Mouse (Mus musculus): ENCODE data around the gene Pmvk. TPM values are rescaled to one million over a fixed set of nuclear protein-coding genes. Genes with fewer than 3 reads are reported as not detected.

Gene Pmvk
- polyA plus RNA-seq, 1 experiment from 2014 or later: 27.7 TPM

DNA sequence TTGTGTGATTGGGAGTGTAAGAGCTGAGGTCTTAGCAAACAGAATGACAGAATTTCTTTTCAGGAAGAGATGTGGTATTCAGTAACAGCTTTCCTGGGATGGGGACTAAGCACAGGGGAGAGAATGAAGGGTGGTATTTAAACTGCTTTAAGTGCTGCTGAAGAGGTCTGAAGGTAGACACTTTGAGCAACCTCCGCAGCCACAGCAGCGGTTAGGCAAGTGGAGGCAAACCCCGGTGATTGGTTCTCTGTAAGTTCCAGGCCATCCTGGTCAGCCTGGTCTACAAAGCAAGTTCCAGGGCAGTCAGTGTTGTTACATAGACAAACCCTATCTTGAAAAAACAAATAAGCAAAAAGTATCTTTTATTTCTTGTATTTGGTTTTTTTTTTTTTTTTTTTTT, 34.4 kb upstream of the Pmvk start:
- 17% methylated on average over 3 of the region's 3 CpGs for WGBS
- H3K4me1 ChIP-seq (replicated peaks; ENCODE audit: control insufficient read depth, insufficient read depth, low read length): peaks cover 9% of the 10 kb centered on the region

DNA sequence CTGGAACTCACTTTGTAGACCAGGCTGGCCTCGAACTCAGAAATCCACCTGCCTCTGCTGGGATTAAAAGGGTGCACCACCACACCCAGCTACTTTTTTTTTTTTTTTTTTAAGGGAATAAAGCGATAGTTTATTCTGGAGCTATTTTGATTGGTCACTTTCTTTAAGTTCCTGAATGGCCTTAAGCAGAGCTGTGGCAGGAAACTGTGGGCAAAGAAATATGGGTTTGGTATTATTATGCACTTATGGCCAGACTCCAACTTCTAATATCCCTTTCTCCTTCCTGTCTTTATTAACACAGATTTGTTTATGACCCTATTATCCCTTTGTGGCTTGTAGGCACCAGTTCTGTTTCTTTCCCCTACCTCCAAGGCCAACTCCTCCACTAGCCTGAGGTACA, 33.9 kb upstream of the Pmvk start:
- Histone ChIP-seq H3K27me3 (replicated peaks; ENCODE audit: control insufficient read depth, insufficient read depth, low read length) (no peaks in the 10 kb centered on the region), H3K4me2 (replicated peaks; ENCODE audit: low read depth) (peak overlapping the region; percentile 86), H3K36me3 (ENCODE audit: control insufficient read depth, insufficient read depth) (peaks cover 30% of the 10 kb centered on the region), H3K9me3 (ENCODE audit: control insufficient read depth) (no peaks in the 10 kb centered on the region), H3K4me3 (ENCODE audit: low read depth, low read length) (no peak overlapping the region), H3K4me1 (replicated peaks; ENCODE audit: control insufficient read depth, insufficient read depth, low read length) (peaks cover 9% of the 10 kb centered on the region), H3K27ac (ENCODE audit: low read depth, low read length) (peak overlapping the region; percentile 62), H3K9ac (ENCODE audit: low read depth, low read length) (no peak overlapping the region)
- TF ChIP-seq CTCF (IDR thresholded peaks at IDR 0.05; ENCODE audit: low read depth): no peak
- 44% methylated on average over 2 of the region's 2 CpGs for WGBS
- no peak for ATAC-seq

More for the DNA sequence above, 34.4 kb upstream of the Pmvk start:
- peaks cover 30% of the 10 kb centered on the region for H3K36me3 ChIP-seq (ENCODE audit: control insufficient read depth, insufficient read depth)
- ATAC-seq: no peak
- no peaks in the 10 kb centered on the region for H3K9me3 ChIP-seq (ENCODE audit: control insufficient read depth)
- peak overlapping the region; percentile 97 for H3K27ac ChIP-seq (ENCODE audit: low read depth, low read length)
- no peak for TF ChIP-seq CTCF (IDR thresholded peaks at IDR 0.05; ENCODE audit: low read depth)
- peak overlapping the region; percentile 76 for H3K4me3 ChIP-seq (ENCODE audit: low read depth, low read length)
- no peaks in the 10 kb centered on the region for H3K27me3 ChIP-seq (replicated peaks; ENCODE audit: control insufficient read depth, insufficient read depth, low read length)
- H3K4me2 ChIP-seq (replicated peaks; ENCODE audit: low read depth): peak overlapping the region; percentile 86
- H3K9ac ChIP-seq (ENCODE audit: low read depth, low read length): peak overlapping the region; percentile 83; the same call in 1 of the 2 replicates

DNA sequence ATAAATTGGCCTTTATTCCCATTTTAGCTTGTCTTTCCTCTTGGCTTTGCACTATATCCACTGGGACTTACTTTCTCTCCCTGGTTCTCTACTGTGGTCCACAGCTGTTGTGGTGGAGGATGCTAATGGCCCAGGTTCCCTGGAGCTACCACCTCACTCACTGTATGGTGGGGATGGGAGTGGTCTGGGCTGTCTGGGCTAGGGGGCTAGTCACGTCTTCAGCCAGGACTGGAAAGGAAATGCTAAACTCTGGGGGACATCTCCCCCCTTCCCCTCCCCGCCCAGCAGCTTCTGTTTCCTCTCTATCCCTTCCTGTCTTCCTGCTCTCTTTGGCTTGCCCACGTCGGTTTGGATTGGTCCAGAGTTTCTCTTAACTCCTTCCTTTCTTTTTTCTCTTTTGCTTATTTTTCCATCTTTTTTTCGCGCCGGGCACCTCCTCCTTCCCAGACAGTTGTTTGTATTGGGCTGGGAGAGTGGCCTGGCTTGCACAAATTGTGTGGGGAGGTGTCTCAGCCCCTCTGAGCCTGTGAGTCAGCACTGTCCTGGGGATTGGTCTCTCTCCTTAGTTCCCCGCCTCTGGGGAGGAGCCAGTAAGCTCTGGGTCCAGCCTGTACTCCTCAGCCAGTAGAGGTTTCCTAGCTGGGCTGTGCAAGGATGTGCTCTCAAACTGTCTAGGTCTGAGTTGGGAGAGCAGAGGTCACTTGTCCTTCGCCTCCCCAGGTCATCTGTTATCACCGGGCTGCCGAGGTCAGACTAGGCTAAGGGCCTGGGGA, 33.2 kb upstream of the Pmvk start:
- TF ChIP-seq CTCF (IDR thresholded peaks at IDR 0.05; ENCODE audit: low read depth): no peak
- H3K4me1 ChIP-seq (replicated peaks; ENCODE audit: control insufficient read depth, insufficient read depth, low read length): peaks cover 9% of the 10 kb centered on the region
- peak overlapping the region; percentile 62 for H3K27ac ChIP-seq (ENCODE audit: low read depth, low read length)
- H3K27me3 ChIP-seq (replicated peaks; ENCODE audit: control insufficient read depth, insufficient read depth, low read length): no peaks in the 10 kb centered on the region
- peak overlapping the region; percentile 47 for H3K4me3 ChIP-seq (ENCODE audit: low read depth, low read length)
- peak overlapping the region; percentile 60 for H3K9ac ChIP-seq (ENCODE audit: low read depth, low read length)
- peak overlapping the region; percentile 86 for H3K4me2 ChIP-seq (replicated peaks; ENCODE audit: low read depth)
- no peaks in the 10 kb centered on the region for H3K9me3 ChIP-seq (ENCODE audit: control insufficient read depth)
- 4% methylated on average over 11 of the region's 11 CpGs for WGBS
- ATAC-seq: peak; percentile 29
- peaks cover 23% of the 10 kb centered on the region for H3K36me3 ChIP-seq (ENCODE audit: control insufficient read depth, insufficient read depth)

DNA sequence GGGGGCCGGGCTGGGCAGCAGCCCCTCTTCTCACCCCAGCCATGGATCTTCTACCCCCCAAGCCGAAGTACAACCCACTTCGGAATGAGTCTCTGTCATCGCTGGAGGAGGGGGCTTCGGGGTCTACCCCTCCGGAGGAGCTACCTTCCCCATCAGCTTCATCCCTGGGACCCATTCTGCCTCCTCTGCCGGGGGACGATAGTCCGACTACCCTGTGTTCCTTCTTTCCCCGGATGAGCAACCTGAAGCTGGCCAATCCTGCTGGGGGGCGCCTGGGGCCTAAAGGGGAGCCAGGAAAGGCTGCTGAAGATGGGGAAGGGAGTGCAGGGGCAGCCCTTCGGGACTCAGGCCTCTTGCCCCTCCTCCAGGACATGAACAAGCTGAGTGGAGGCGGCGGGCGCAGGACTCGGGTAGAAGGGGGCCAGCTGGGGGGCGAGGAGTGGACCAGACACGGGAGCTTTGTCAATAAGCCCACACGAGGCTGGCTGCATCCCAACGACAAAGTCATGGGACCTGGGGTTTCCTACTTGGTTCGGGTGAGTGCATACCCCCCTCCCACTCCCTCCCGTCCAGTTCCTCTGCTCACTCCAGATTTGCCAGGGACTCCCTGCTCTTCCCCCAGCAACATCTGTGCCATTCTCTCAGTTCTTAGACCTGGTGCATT, 32.4 kb upstream of the Pmvk start:
- Histone ChIP-seq H3K27ac (ENCODE audit: low read depth, low read length) (no peak overlapping the region), H3K9ac (ENCODE audit: low read depth, low read length) (peak overlapping the region; percentile 60), H3K4me1 (replicated peaks; ENCODE audit: control insufficient read depth, insufficient read depth, low read length) (peaks cover 9% of the 10 kb centered on the region), H3K4me2 (replicated peaks; ENCODE audit: low read depth) (peak overlapping the region; percentile 86), H3K36me3 (ENCODE audit: control insufficient read depth, insufficient read depth) (peaks cover 30% of the 10 kb centered on the region; the same call in 1 of the 2 replicates), H3K27me3 (replicated peaks; ENCODE audit: control insufficient read depth, insufficient read depth, low read length) (no peaks in the 10 kb centered on the region), H3K4me3 (ENCODE audit: low read depth, low read length) (peak overlapping the region; percentile 47), H3K9me3 (ENCODE audit: control insufficient read depth) (no peaks in the 10 kb centered on the region)
- ATAC-seq: no peak
- no peak for TF ChIP-seq CTCF (IDR thresholded peaks at IDR 0.05; ENCODE audit: low read depth)
- 26% methylated on average over 22 of the region's 22 CpGs for WGBS

DNA sequence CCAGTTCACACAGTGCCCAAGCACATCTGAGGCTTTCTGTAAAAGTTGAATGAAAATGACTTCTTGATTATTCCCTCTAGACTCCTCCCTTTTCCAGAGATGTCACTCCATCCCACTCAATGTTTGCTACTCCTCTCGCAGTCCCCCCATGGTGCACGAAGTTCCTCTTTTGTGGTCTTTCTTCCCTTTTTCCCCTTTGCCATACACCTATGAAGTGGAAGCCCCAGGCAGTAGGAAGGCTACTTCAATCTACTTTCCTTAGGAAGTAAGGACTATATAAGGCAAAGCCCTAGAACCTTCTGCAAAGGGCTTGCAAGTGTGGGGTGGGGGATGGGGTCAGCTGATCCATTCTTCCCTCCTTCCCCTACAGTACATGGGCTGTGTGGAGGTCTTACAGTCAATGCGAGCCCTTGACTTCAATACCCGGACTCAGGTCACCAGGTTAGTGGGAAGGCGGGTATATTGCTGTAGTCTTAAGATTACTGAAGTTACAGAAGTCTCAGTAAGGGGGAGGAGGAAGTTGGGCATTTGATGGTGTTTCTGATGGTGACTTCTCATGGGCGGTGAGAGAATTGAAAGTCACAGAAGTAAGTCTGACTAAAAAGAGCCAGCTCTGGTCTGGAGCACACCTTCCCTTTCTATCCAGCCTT, 31.7 kb upstream of the Pmvk start:
- no peaks in the 10 kb centered on the region for H3K9me3 ChIP-seq (ENCODE audit: control insufficient read depth)
- 69% methylated on average over 6 of the region's 6 CpGs for WGBS
- H3K4me2 ChIP-seq (replicated peaks; ENCODE audit: low read depth): peak overlapping the region; percentile 86
- ATAC-seq: no peak
- H3K4me1 ChIP-seq (replicated peaks; ENCODE audit: control insufficient read depth, insufficient read depth, low read length): peaks cover 9% of the 10 kb centered on the region
- H3K36me3 ChIP-seq (ENCODE audit: control insufficient read depth, insufficient read depth): peaks cover 38% of the 10 kb centered on the region
- no peak overlapping the region for H3K27ac ChIP-seq (ENCODE audit: low read depth, low read length)
- H3K4me3 ChIP-seq (ENCODE audit: low read depth, low read length): peak overlapping the region; percentile 47
- TF ChIP-seq CTCF (IDR thresholded peaks at IDR 0.05; ENCODE audit: low read depth): no peak
- no peaks in the 10 kb centered on the region for H3K27me3 ChIP-seq (replicated peaks; ENCODE audit: control insufficient read depth, insufficient read depth, low read length)
- H3K9ac ChIP-seq (ENCODE audit: low read depth, low read length): peak overlapping the region; percentile 60; the same call in 1 of the 2 replicates

All from intestine, postnatal 0 days (tissue).